Mouse (Mus musculus) thymus, postnatal 0 days (tissue): ENCODE results near the gene Chrd. TPM values are rescaled to one million over a fixed set of nuclear protein-coding genes. Genes with fewer than 3 reads are reported as not detected.

Source experiments
- polyA plus RNA-seq: library from polyadenylated mRNA; unstranded; fragments of >200 nt; fragmentation: Nextera tagmentation; extraction: Ambion mirVana; gene quantifications from 2 replicates; pipeline ENCODE4 v1.2.1, GENCODE M21; 2015

Gene Chrd
- polyA plus RNA-seq, 1 experiment from 2014 or later, result 1.3 TPM

Other genes starting within 250 kb of the Chrd start
- 91.5 and 92.0 TPM in 2 replicates for gene Eif2b5, start 234.3 kb upstream of the Chrd start, polyA plus RNA-seq
- gene Dvl3, start 216.1 kb upstream of the Chrd start, polyA plus RNA-seq, result 4.7 and 5.3 TPM in 2 replicates
- gene Ap2m1, start 197.6 kb upstream of the Chrd start, polyA plus RNA-seq, result 397 and 421 TPM in 2 replicates
- gene Abcf3, start 184.6 kb upstream of the Chrd start, polyA plus RNA-seq, result 50.8 and 63.7 TPM in 2 replicates
- not detected in 2 replicates for gene Vwa5b2, start 143.7 kb upstream of the Chrd start, polyA plus RNA-seq
- 26.4 and 32.3 TPM in 2 replicates for gene Eef1akmt4, start 121.5 kb upstream of the Chrd start, polyA plus RNA-seq
- not detected in 2 replicates for gene Gm49333, start 121.5 kb upstream of the Chrd start, polyA plus RNA-seq
- 22.9 and 28.4 TPM in 2 replicates for gene Alg3, start 121.4 kb upstream of the Chrd start, polyA plus RNA-seq
- 0.48 and 0.52 TPM in 2 replicates for gene Camk2n2, start 111.8 kb upstream of the Chrd start, polyA plus RNA-seq
- gene Ece2, start 103.3 kb upstream of the Chrd start, polyA plus RNA-seq, result 0.08 and 0.23 TPM in 2 replicates
- 264 TPM in 2 replicates for gene Psmd2, start 81.5 kb upstream of the Chrd start, polyA plus RNA-seq
- 105 and 110 TPM in 2 replicates for gene Eif4g1, start 64.8 kb upstream of the Chrd start, polyA plus RNA-seq
- 2.1 and 2.3 TPM in 2 replicates for gene Fam131a, start 39.9 kb upstream of the Chrd start, polyA plus RNA-seq
- 116 and 117 TPM in 2 replicates for gene Polr2h, start 15.5 kb upstream of the Chrd start, polyA plus RNA-seq
- 5.3 and 7.1 TPM in 2 replicates for gene Clcn2, start 15.4 kb upstream of the Chrd start, polyA plus RNA-seq
- 0.12 and 0.26 TPM in 2 replicates for gene Thpo, start 1.4 kb downstream of the Chrd start, polyA plus RNA-seq